Mouse (Mus musculus) heart, postnatal 0 days (tissue): Measurements from ENCODE around the gene Rad18.

Experiments used
- CTCF ChIP-seq: IDR thresholded peaks from 2 replicates; pipeline ENCODE4 v1.5.1; 2016; ENCODE audit warnings: antibody characterized with exemption, control low read depth, low read depth
- EP300 ChIP-seq: IDR thresholded peaks from 2 replicates; pipeline ENCODE4 v1.6.1; 2016; ENCODE audit warnings: antibody characterized with exemption, low read depth

- TF ChIP-seq EP300, result no peak
- TF ChIP-seq CTCF, result no peak
These were observed 126.1 kb downstream of the Rad18 start for GRCm38 (mm10) chr6:112570413-112570812.
